Mouse (Mus musculus): ENCODE data around the gene Ints14. TPM values are rescaled to one million over a fixed set of nuclear protein-coding genes. Genes with fewer than 3 reads are reported as not detected.
A peak's percentile ranks its signal among the peaks of the same experiment; 100 is the strongest.

The Ints14 gene
- polyA plus RNA-seq, 1 experiment from 2014 or later = 57.0 TPM

GRCm38 (mm10) chr9:65010632-65011031, 49.9 kb downstream of the Ints14 start:
- Histone ChIP-seq H3K27ac (no peak overlapping the region), H3K9ac (no peak overlapping the region), H3K9me3 (no peaks in the 10 kb centered on the region), H3K4me2 (no peak overlapping the region), H3K4me3 (no peak overlapping the region), H3K36me3 (peaks cover 5% of the 10 kb centered on the region; the same call in 1 of the 2 replicates), H3K27me3 (no peaks in the 10 kb centered on the region), H3K4me1 (peaks cover 9% of the 10 kb centered on the region; the same call in 1 of the 2 replicates)
- 72% methylated on average over 8 of the region's 8 CpGs for WGBS
- ATAC-seq (ENCODE audit: borderline replicate concordance, extremely low read depth, low FRiP score, low TSS enrichment) = no peak

- Histone ChIP-seq H3K9me3 (no peaks in the 10 kb centered on the region), H3K27me3 (no peaks in the 10 kb centered on the region), H3K4me3 (no peak overlapping the region), H3K27ac (no peak overlapping the region), H3K4me2 (no peak overlapping the region), H3K36me3 (peaks cover 4% of the 10 kb centered on the region; the same call in 1 of the 2 replicates), H3K9ac (no peak overlapping the region), H3K4me1 (peaks cover 16% of the 10 kb centered on the region)
- no peak for ATAC-seq (ENCODE audit: borderline replicate concordance, extremely low read depth, low FRiP score, low TSS enrichment)
- WGBS = 52% methylated on average over 6 of the region's 6 CpGs
Observed at GRCm38 (mm10) chr9:65011304-65011703, 50.6 kb downstream of the Ints14 start.

GRCm38 (mm10) chr9:65015461-65016222, 54.9 kb downstream of the Ints14 start:
- H3K4me2 ChIP-seq = no peak overlapping the region
- H3K9me3 ChIP-seq = no peaks in the 10 kb centered on the region
- H3K36me3 ChIP-seq = no peaks in the 10 kb centered on the region
- WGBS = 31% methylated on average over 7 of the region's 7 CpGs
- no peak overlapping the region for H3K4me3 ChIP-seq
- no peak overlapping the region for H3K9ac ChIP-seq
- H3K27me3 ChIP-seq = no peaks in the 10 kb centered on the region
- ATAC-seq (ENCODE audit: borderline replicate concordance, extremely low read depth, low FRiP score, low TSS enrichment) = no peak
- peaks cover 34% of the 10 kb centered on the region for H3K4me1 ChIP-seq
- H3K27ac ChIP-seq = no peak overlapping the region

- Histone ChIP-seq H3K27ac (no peak overlapping the region), H3K27me3 (no peaks in the 10 kb centered on the region), H3K4me3 (no peak overlapping the region), H3K36me3 (no peaks in the 10 kb centered on the region), H3K4me2 (no peak overlapping the region), H3K4me1 (peaks cover 34% of the 10 kb centered on the region), H3K9me3 (no peaks in the 10 kb centered on the region), H3K9ac (no peak overlapping the region)
- ATAC-seq (ENCODE audit: borderline replicate concordance, extremely low read depth, low FRiP score, low TSS enrichment) = no peak
- WGBS = 77% methylated on average over 4 of the region's 4 CpGs
Observed at GRCm38 (mm10) chr9:65016241-65016977, 55.7 kb downstream of the Ints14 start.

- H3K4me2 ChIP-seq = no peak overlapping the region
- H3K4me1 ChIP-seq = peaks cover 39% of the 10 kb centered on the region
- 81% methylated on average over 16 of the region's 16 CpGs for WGBS
- no peak overlapping the region for H3K27ac ChIP-seq
- H3K36me3 ChIP-seq = no peaks in the 10 kb centered on the region
- H3K4me3 ChIP-seq = no peak overlapping the region
- no peaks in the 10 kb centered on the region for H3K27me3 ChIP-seq
- H3K9ac ChIP-seq = no peak overlapping the region
- ATAC-seq (ENCODE audit: borderline replicate concordance, extremely low read depth, low FRiP score, low TSS enrichment) = no peak
- no peaks in the 10 kb centered on the region for H3K9me3 ChIP-seq
Observed at GRCm38 (mm10) chr9:65016978-65017827, 56.5 kb downstream of the Ints14 start.

- Histone ChIP-seq H3K4me2 (no peak overlapping the region), H3K9me3 (no peaks in the 10 kb centered on the region), H3K36me3 (no peaks in the 10 kb centered on the region), H3K27ac (no peak overlapping the region), H3K27me3 (no peaks in the 10 kb centered on the region), H3K9ac (no peak overlapping the region), H3K4me3 (no peak overlapping the region), H3K4me1 (peaks cover 46% of the 10 kb centered on the region)
- ATAC-seq (ENCODE audit: borderline replicate concordance, extremely low read depth, low FRiP score, low TSS enrichment) = no peak
- WGBS = 83% methylated on average over 4 of the region's 4 CpGs
Observed at GRCm38 (mm10) chr9:65017896-65018295, 57.2 kb downstream of the Ints14 start.

- H3K36me3 ChIP-seq = no peaks in the 10 kb centered on the region
- no peak overlapping the region for H3K9ac ChIP-seq
- no peak overlapping the region for H3K27ac ChIP-seq
- no peaks in the 10 kb centered on the region for H3K9me3 ChIP-seq
- ATAC-seq (ENCODE audit: borderline replicate concordance, extremely low read depth, low FRiP score, low TSS enrichment) = no peak
- peaks cover 47% of the 10 kb centered on the region for H3K4me1 ChIP-seq
- H3K4me2 ChIP-seq = peak overlapping the region; percentile 87; the same call in 1 of the 2 replicates
- no peak overlapping the region for H3K4me3 ChIP-seq
- 56% methylated on average over 3 of the region's 3 CpGs for WGBS
- H3K27me3 ChIP-seq = no peaks in the 10 kb centered on the region
Observed at GRCm38 (mm10) chr9:65018588-65019121, 58.0 kb downstream of the Ints14 start.

- 13% methylated on average over 3 of the region's 3 CpGs for WGBS
- no peak for ATAC-seq (ENCODE audit: borderline replicate concordance, extremely low read depth, low FRiP score, low TSS enrichment)
- Histone ChIP-seq H3K4me1 (peaks cover 44% of the 10 kb centered on the region), H3K9me3 (no peaks in the 10 kb centered on the region), H3K27ac (no peak overlapping the region), H3K4me3 (no peak overlapping the region), H3K4me2 (peak overlapping the region; percentile 87; the same call in 1 of the 2 replicates), H3K9ac (no peak overlapping the region), H3K27me3 (no peaks in the 10 kb centered on the region), H3K36me3 (no peaks in the 10 kb centered on the region)
Observed at GRCm38 (mm10) chr9:65019146-65019545, 58.4 kb downstream of the Ints14 start.

GRCm38 (mm10) chr9:65020128-65020527, 59.4 kb downstream of the Ints14 start:
- H3K4me3 ChIP-seq = peak overlapping the region; percentile 80
- WGBS = 47% methylated on average over 4 of the region's 4 CpGs

GRCm38 (mm10) chr9:65020991-65021886, 60.5 kb downstream of the Ints14 start, which contains the start of gene Hacd3:
TSS of gene Hacd3 (minus strand) at chr9:65021693.
- Histone ChIP-seq H3K9ac (peak within 1 kb of the TSS; percentile 86), H3K9me3 (no peaks in the 10 kb centered on the region), H3K4me2 (peak within 1 kb of the TSS; percentile 87), H3K36me3 (no peaks in the 10 kb centered on the region), H3K27ac (peak within 1 kb of the TSS; percentile 88), H3K4me1 (peaks cover 32% of the 10 kb centered on the region), H3K4me3 (peak within 1 kb of the TSS; percentile 80), H3K27me3 (no peaks in the 10 kb centered on the region)
- under 1% methylated on average over 80 of the region's 81 CpGs for WGBS
- ATAC-seq (ENCODE audit: borderline replicate concordance, extremely low read depth, low FRiP score, low TSS enrichment) = peak; percentile 94

More at GRCm38 (mm10) chr9:65020128-65020527, 59.4 kb downstream of the Ints14 start:
- Histone ChIP-seq H3K27me3 (no peaks in the 10 kb centered on the region), H3K9ac (no peak overlapping the region), H3K4me1 (peaks cover 39% of the 10 kb centered on the region), H3K9me3 (no peaks in the 10 kb centered on the region), H3K27ac (no peak overlapping the region), H3K36me3 (no peaks in the 10 kb centered on the region), H3K4me2 (peak overlapping the region; percentile 87)
- ATAC-seq (ENCODE audit: borderline replicate concordance, extremely low read depth, low FRiP score, low TSS enrichment) = no peak
